Mouse (Mus musculus) limb, embryonic 11.5 days (tissue): ENCODE measurements around the gene Ppp5c. TPM values are rescaled to one million over a fixed set of nuclear protein-coding genes. Genes with fewer than 3 reads are reported as not detected.
A peak's percentile ranks its signal among the peaks of the same experiment; 100 is the strongest.

Source experiments
- ATAC-seq: fragments of 200-750 bp; cut with Nextera tagmentation; 2 replicates; pipeline ENCODE4 v1.8.0; 2017; ENCODE audit warnings: low read depth; ENCODE audit not compliant: insufficient number of reproducible peaks, low FRiP score, low TSS enrichment
- DNase-seq: peaks from one replicate; pipeline ENCODE4 v3.0.0-alpha.2; 2015; ENCODE audit warnings: low spot score
- H3K27ac ChIP-seq: fragments of 300-500 bp; sonication (generic); replicated peaks from 2 replicates; pipeline ENCODE4 v1.5.1; 2014; ENCODE audit warnings: low read depth, mild to moderate bottlenecking, low read length
- H3K27me3 ChIP-seq: fragments of 300-500 bp; sonication (generic); 2 replicates; pipeline ENCODE4 v1.6.1; 2014; ENCODE audit warnings: mild to moderate bottlenecking, low read length, mixed read lengths; ENCODE audit not compliant: control insufficient read depth, insufficient read depth
- H3K36me3 ChIP-seq: fragments of 300-500 bp; sonication (generic); 2 replicates; pipeline ENCODE4 v1.6.1; 2014; ENCODE audit warnings: mild to moderate bottlenecking, low read length, moderate library complexity, mixed read lengths; ENCODE audit not compliant: control insufficient read depth, insufficient read depth
- H3K4me1 ChIP-seq: fragments of 300-500 bp; sonication (generic); 2 replicates; pipeline ENCODE4 v1.6.1; 2014; ENCODE audit warnings: low read length, mixed read lengths; ENCODE audit not compliant: control insufficient read depth, insufficient read depth
- H3K4me2 ChIP-seq: fragments of 300-500 bp; sonication (generic); 2 replicates; pipeline ENCODE4 v1.6.1; 2014; ENCODE audit warnings: low read depth, mild to moderate bottlenecking, moderate library complexity; ENCODE audit not compliant: severe bottlenecking
- H3K4me3 ChIP-seq: fragments of 300-500 bp; sonication (generic); 2 replicates; pipeline ENCODE4 v1.5.1; 2014; ENCODE audit warnings: low read depth, low read length
- H3K9ac ChIP-seq: fragments of 300-500 bp; sonication (generic); 2 replicates; pipeline ENCODE4 v1.6.1; 2014; ENCODE audit warnings: mild to moderate bottlenecking, low read length
- H3K9me3 ChIP-seq: fragments of 300-500 bp; sonication (generic); 2 replicates; pipeline ENCODE4 v1.6.1; 2016; ENCODE audit warnings: low read length; ENCODE audit not compliant: control insufficient read depth
- WGBS: fragments of 180-500 bp; shearing (Covaris S2); extraction: QIAGEN DNeasy Blood & Tissue Kit; methylation state at CpG from one replicate; pipeline ENCODE4 v1.1.7; 2014; 5-methylcytosine and 5-hydroxymethylcytosine counted together
- polyA plus RNA-seq: library from polyadenylated mRNA; unstranded; fragments of >200 nt; fragmentation: Nextera tagmentation; extraction: Ambion mirVana; gene quantifications from 2 replicates; pipeline ENCODE4 v1.2.1, GENCODE M21; 2014

Ppp5c gene
- polyA plus RNA-seq, 1 experiment from 2014 or later, result 140 TPM

GRCm38 (mm10) chr7:16990006-16990744 is 37.5 kb downstream of the Ppp5c start:
- Histone ChIP-seq H3K4me2 (no peak overlapping the region), H3K9ac (no peak overlapping the region)
- ATAC-seq, result no peak

GRCm38 (mm10) chr7:16988405-16988804 is 39.3 kb downstream of the Ppp5c start:
- no peak overlapping the region for H3K4me3 ChIP-seq
- no peaks in the 10 kb centered on the region; the same call in 1 of the 2 replicates for H3K9me3 ChIP-seq
- H3K9ac ChIP-seq, result no peak overlapping the region
- no peak for ATAC-seq
- H3K27ac ChIP-seq, result no peak overlapping the region
- H3K27me3 ChIP-seq, result no peaks in the 10 kb centered on the region
- peaks cover 21% of the 10 kb centered on the region for H3K4me1 ChIP-seq
- H3K4me2 ChIP-seq, result no peak overlapping the region
- no peak for DNase-seq
- no peaks in the 10 kb centered on the region for H3K36me3 ChIP-seq
- 50% methylated on average over 3 of the region's 3 CpGs for WGBS

More at GRCm38 (mm10) chr7:16990006-16990744, 37.5 kb downstream of the Ppp5c start:
- Histone ChIP-seq H3K36me3 (no peaks in the 10 kb centered on the region; the same call in 1 of the 2 replicates), H3K4me1 (peaks cover 21% of the 10 kb centered on the region), H3K4me3 (no peak overlapping the region), H3K9me3 (no peaks in the 10 kb centered on the region; the same call in 1 of the 2 replicates), H3K27ac (0 out of 2 replicates have a peak overlapping the region, but pooled peaks have one; percentile 26), H3K27me3 (no peaks in the 10 kb centered on the region)
- 48% methylated on average over 15 of the region's 15 CpGs for WGBS
- no peak for DNase-seq

- no peak for DNase-seq
- Histone ChIP-seq H3K27me3 (no peaks in the 10 kb centered on the region), H3K4me1 (peaks cover 28% of the 10 kb centered on the region), H3K4me2 (no peak overlapping the region), H3K27ac (no peak overlapping the region), H3K9me3 (no peaks in the 10 kb centered on the region; the same call in 1 of the 2 replicates), H3K36me3 (no peaks in the 10 kb centered on the region), H3K4me3 (no peak overlapping the region), H3K9ac (no peak overlapping the region)
- no peak for ATAC-seq
- WGBS, result 51% methylated on average over 7 of the region's 7 CpGs
Observed at GRCm38 (mm10) chr7:16987541-16988149, 40.1 kb downstream of the Ppp5c start.

- no peaks in the 10 kb centered on the region for H3K9me3 ChIP-seq
- peak within 1 kb of the TSS; percentile 54 for H3K4me2 ChIP-seq
- H3K36me3 ChIP-seq, result no peaks in the 10 kb centered on the region
- H3K4me3 ChIP-seq, result peak within 1 kb of the TSS; percentile 31
- ATAC-seq (peak; percentile 70; the same call in 1 of the 2 replicates), DNase-seq (peak; percentile 93)
- 22% methylated on average over 26 of the region's 26 CpGs for WGBS
- no peaks in the 10 kb centered on the region for H3K27me3 ChIP-seq
- H3K27ac ChIP-seq, result peak within 1 kb of the TSS; percentile 15; the same call in 1 of the 2 replicates
- H3K4me1 ChIP-seq, result peaks cover 28% of the 10 kb centered on the region
- 0 out of 2 replicates have a peak within 1 kb of the TSS, but pooled peaks have one; percentile 17 for H3K9ac ChIP-seq
Observed at GRCm38 (mm10) chr7:16982859-16983568, 44.7 kb downstream of the Ppp5c start, which contains the start of gene Gm42372. Gene Gm42372, plus strand, starts transcription at chr7:16983086.

GRCm38 (mm10) chr7:16980348-16980747 is 47.4 kb downstream of the Ppp5c start:
- WGBS, result 2% methylated on average over 12 of the region's 12 CpGs
- peak; percentile 52; the same call in 1 of the 2 replicates for ATAC-seq

GRCm38 (mm10) chr7:16978593-16978992 is 49.1 kb downstream of the Ppp5c start:
- Histone ChIP-seq H3K36me3 (no peaks in the 10 kb centered on the region), H3K4me1 (peaks cover 23% of the 10 kb centered on the region), H3K4me3 (no peak overlapping the region), H3K27ac (no peak overlapping the region), H3K9me3 (no peaks in the 10 kb centered on the region), H3K4me2 (no peak overlapping the region), H3K9ac (no peak overlapping the region), H3K27me3 (no peaks in the 10 kb centered on the region)
- no peak for DNase-seq
- no peak for ATAC-seq
- WGBS, result 93% methylated on average over 3 of the region's 3 CpGs

More at GRCm38 (mm10) chr7:16980348-16980747, 47.4 kb downstream of the Ppp5c start:
- Histone ChIP-seq H3K27ac (peak overlapping the region; percentile 92), H3K9me3 (no peaks in the 10 kb centered on the region), H3K9ac (peak overlapping the region; percentile 37; the same call in 1 of the 2 replicates), H3K27me3 (no peaks in the 10 kb centered on the region), H3K4me2 (peak overlapping the region; percentile 41), H3K4me1 (peaks cover 23% of the 10 kb centered on the region), H3K36me3 (no peaks in the 10 kb centered on the region), H3K4me3 (peak overlapping the region; percentile 8; the same call in 1 of the 2 replicates)
- peak; percentile 77 for DNase-seq

- 72% methylated on average over 6 of the region's 6 CpGs for WGBS
- Histone ChIP-seq H3K4me2 (no peak overlapping the region), H3K27ac (no peak overlapping the region), H3K27me3 (no peaks in the 10 kb centered on the region), H3K9ac (no peak overlapping the region), H3K4me3 (no peak overlapping the region), H3K36me3 (no peaks in the 10 kb centered on the region), H3K9me3 (no peaks in the 10 kb centered on the region), H3K4me1 (peaks cover 19% of the 10 kb centered on the region)
- no peak for ATAC-seq
- no peak for DNase-seq
Observed at GRCm38 (mm10) chr7:16978173-16978572, 49.6 kb downstream of the Ppp5c start.

- Histone ChIP-seq H3K4me3 (no peak overlapping the region), H3K4me2 (no peak overlapping the region), H3K27me3 (no peaks in the 10 kb centered on the region), H3K36me3 (no peaks in the 10 kb centered on the region), H3K4me1 (peaks cover 6% of the 10 kb centered on the region; the same call in 1 of the 2 replicates), H3K27ac (no peak overlapping the region), H3K9me3 (no peaks in the 10 kb centered on the region), H3K9ac (no peak overlapping the region)
- no peak for DNase-seq
- ATAC-seq, result no peak
- WGBS, result 68% methylated on average over 8 of the region's 8 CpGs
Observed at GRCm38 (mm10) chr7:16976298-16976697, 51.4 kb downstream of the Ppp5c start.
